Mouse (Mus musculus) thymus, postnatal 10 days (tissue): ENCODE measurements around the gene C1qtnf7.

Experiments used
- DNase-seq, 2 experiments: peaks; one replicate each; pipeline ENCODE4 v3.0.0; 2021; ENCODE audit warnings: low spot score in 2 of 2

The C1qtnf7 gene

DNA sequence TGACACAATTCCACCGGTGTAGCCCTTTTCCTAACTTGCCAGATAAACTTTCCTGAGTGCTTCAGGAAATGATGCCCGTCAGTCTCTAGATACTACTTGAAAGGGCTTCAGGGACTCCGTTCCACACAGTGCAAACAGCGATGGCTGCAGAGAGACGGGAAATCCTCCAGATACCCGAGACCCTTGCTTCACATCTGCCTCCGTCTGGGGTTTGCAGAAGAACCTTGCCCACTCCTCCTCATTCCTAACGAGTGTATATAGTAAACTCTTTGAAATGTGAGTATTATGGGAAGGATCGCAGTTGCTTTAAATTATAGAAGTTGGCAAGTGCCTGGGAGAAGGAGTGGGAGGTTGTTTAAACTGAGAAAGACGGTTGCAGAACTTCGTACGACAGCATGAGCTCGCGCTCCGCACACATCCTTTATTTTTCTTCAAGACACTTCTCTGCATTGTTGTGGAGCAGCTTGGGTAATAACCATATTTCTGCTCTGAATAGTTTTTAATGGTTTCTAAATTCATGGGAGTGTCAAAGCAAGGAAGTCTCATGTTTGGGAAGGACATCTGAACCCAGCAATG is at the start of gene C1qtnf7:
Gene C1qtnf7, plus strand, starts transcription at position 138 of the 576 bp plus-strand sequence.
- DNase-seq: no peak

DNA sequence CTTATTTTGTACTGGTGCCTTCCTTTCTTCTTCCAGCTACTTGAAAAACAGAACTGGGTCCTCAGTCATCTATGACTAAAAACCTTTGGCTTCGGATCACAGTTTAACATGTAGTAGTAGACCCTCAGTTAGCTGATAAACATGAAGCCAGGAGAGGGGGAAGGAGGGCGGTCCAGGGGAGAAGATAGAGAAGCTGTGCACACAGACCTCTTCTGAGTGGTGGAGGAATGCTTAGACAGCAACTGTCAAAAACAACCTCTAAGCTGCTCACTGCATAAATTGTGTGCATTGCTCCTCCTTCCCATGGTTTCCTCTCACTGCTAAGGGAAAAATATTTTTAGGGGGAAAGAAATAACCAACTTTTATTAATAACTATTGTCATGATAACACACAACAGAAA is 48.6 kb upstream of the C1qtnf7 start:
- DNase-seq: no peak

DNA sequence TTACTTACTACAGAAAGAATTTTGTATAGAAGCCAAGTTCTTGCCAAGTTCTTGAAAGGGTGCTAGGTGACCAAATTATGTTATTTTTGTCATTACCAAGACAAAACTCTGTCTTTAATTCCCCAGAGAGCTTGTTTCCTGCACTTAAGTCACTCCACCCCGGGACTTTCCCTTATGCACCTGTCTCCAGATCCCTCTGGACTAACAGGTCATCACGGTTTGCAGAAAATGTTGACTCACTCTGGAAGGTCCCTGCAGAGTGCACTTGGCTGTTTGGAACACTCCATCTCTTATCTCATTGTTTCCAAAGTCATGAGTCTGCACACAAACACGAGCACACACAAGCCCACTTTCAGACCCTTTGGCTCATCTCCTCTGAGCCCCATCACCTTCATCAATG is 48.1 kb upstream of the C1qtnf7 start:
- no peak for DNase-seq

DNA sequence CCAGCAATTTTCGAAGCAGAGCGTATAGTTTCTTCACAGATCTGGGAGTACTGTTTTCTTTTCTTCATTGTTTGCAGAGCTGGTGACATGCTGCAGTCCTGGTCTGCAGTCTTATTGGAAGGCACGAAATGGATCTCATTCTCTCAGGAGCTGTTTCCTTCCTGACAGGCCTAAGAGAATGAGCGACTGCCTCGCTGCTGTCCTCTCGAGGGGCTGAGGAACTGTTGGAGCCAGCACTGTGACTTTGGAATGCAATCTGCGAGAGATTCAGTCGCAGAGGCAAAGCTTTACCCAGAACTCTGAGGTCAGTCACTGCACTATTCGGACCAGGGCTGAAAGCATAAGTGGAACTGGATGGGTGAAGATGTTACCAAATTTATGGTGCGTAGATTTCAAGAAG is 46.4 kb upstream of the C1qtnf7 start:
- DNase-seq: no peak

DNA sequence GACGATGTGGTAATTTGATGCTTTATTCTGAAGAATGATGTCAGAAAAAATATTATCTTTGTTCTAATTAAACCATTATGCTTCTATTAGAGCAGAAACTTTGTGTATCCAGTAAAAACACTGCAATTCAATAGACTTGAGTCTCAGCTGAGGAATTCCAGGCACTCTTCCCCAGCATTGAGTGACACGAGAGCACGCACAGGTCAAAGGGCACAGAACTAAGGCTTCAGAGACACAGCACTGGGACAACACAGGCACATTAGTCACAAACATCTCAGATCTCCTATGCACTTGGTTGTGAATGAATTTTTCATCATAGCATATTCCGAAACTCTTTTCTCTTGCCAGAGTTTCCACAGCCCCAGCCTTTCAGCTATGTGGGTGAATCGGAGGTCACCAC is 37.4 kb upstream of the C1qtnf7 start:
- no peak for DNase-seq

DNA sequence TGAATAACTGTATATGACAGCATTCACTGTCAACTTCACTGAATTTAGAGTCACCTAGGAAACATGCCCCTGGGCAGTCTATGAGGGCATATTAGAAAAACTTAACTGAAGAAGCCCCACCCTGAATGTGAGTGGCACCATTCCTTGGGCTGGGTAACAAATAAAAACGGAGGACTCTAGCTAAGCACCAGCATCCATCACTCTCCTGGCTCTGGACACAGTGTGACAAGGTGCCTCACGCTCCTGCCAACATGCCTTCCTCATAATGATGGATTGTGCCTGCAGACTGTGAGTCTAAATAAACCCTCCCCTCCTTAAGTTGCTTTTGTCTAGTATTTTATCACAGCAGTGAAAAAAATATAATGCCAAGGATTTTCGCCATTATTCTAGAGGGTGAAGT is 35.3 kb upstream of the C1qtnf7 start:
- no peak for DNase-seq

DNA sequence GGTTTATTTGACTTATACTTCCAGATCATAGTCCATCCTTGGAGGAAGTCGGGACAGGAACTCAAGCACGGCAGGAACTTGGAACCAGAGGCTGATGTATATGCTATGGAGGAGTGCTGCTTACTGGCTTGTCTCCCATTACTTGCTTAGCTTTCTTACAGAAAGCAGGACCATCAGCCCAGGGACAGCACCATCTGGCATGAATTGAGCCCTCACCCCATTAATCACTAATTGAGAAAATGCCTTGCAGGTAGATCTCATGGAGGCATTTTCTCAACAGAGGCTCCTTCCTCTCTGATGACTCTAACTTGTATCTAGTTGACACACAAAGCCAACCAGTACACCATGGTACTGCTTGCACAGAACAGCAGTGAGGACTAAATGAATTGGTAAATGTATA is 34.6 kb upstream of the C1qtnf7 start:
- no peak for DNase-seq

DNA sequence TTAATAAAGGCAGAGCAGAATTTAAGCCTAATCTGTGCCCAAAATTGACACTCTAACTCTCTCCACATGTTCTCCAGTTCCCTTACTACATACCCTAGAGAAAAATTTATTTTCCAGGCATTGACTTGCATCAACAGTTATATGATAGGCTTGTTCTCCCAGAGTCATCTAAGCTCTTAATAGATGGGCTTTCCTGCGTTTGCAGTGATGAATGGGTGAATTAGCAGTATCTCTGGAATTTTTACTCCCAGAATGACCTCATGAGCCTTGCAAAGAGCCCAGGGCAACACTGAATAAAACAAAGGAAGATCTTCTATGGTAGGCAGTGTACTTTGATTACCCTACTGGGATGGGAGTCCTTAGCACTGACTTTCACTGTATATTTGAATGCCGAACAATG is 33.5 kb upstream of the C1qtnf7 start:
- DNase-seq: no peak

DNA sequence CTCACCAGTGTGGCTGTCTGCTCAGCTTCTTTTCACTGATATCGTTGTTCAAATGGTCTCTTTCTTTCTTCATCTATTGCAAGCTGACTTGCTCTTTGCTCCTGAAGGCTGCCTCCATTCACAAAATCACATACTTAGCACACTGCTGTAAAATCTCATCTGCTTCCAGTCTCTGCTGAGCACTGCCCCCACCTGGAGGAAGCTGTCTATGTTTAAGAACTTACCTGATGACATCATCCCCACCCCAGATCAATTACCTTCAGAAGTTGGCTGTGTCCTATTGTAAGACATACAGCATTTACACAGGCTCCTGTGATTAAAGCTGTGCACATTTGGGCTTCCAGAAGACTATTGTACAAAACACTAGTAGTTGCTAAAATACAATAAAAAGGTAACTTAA is 13.5 kb upstream of the C1qtnf7 start:
- no peak for DNase-seq

DNA sequence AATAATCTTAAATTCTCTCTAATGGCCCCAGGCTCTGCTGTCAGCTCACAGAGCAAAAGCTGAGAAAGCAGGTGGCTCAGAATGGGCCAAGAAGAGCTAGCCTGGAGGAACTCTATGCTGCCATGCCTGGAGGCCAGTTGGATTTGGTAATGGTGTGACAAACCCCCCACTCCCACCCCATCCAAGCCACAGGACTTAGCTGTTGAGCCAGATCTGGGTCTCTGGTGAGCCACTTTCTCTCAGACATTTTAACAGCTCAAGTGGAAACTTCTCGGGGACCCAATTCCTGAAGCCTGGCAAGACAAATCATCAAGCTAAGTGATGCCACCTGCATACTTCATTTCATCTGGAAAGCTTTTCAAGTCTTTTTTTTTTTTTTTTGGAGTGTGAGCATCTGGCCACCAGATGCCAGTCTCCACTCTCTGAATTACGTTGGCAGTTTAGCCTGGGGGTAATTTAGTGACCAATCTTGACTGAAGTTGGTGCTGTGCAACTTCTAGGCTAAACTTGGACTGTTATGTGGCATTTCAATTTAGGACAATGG is 11.0 kb upstream of the C1qtnf7 start:
- no peak for DNase-seq

DNA sequence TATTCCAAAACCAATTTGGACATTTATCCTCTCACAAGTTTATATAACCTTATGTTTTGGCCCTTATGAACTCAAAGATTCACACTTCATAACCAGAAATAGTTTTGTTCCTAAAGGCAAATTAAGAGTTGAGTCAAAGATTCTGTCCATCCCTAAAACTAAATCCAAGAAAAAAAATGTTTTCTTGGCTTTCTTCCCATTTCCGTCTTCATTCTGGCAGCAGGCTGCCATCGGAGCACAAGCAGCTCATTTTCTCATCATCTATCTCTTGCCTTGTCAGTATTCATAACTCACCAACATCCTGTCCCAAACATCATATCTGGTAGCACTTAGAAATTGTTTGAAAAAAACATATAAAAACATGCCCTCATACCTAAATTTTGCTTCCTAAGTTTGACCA is 6.9 kb upstream of the C1qtnf7 start:
- DNase-seq: no peak

DNA sequence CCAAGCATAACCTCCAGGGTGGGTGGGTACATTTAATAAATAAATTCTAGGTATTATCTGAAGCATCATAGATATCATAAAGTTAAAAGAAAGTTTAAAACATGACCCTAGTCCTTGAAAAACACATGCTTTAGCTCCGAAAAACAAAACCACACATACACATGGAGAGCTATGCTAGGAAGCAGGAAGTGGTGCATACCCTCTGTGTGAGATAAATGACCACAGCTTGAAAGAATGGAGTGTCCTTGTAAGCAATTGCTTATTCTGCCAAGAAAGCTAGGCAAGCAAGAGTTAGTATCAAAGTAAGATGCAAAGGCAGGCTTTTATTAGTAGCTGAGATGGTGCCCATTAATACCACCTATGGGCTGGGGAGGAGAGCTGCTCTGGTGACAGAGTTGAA is 6.4 kb upstream of the C1qtnf7 start:
- no peak for DNase-seq

DNA sequence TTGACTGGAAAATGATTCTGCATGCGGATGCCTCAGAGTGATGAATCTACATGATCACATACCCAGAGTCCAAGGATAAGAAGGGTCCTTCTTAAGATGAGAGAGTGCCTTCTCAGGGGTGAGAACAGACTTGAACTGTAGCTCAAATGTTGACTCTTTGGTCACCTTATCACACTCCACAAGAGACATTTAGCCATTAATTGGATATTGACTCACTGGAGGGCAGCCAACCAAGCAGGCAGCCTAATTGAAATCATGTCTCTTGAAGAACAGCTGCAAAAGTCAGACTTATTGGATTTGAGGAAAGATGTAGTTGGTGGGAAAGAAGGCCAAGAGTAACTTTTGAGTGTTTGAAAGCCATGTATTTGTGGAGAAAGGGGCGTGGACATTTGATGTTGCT is 4.2 kb upstream of the C1qtnf7 start:
- DNase-seq: no peak

DNA sequence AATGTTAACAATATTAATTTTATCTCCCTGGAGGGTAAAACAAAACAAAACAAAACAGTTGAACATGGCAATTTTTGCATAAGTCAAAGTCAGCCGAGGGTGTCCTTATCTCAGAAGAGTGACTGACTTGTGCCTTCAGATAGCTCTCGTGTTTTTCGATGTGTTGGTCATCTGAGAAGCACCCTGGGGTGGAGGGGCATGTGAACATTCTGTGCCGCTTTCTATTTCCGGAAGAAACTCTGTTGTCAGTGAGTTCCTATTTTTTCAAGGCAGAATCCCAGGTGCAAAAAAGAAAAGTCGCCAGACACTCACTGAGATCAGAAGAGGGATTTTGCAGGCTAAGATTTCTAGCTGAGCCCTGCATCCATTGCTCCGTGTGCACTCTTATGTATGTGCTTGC is 1.2 kb downstream of the C1qtnf7 start:
- no peak for DNase-seq

DNA sequence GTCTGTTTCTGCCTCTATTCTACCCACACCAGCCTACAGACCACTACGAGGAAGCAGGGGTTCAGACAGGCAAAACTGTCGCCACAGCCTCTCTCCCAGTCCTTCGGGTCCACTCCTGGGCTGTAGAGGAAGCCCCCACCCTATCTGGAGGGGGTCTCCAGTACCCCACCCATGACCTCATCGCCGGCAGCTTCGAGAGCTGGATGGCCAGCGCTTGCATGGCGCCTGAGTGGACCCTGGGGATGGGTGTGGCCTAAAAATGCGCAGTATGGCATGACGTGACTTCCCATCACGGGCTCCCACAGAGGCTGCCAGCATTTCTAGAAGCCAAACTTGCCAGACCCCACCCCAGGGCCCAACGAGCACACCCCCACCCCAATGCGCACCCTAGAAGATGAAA is 2.0 kb downstream of the C1qtnf7 start:
- DNase-seq: no peak

DNA sequence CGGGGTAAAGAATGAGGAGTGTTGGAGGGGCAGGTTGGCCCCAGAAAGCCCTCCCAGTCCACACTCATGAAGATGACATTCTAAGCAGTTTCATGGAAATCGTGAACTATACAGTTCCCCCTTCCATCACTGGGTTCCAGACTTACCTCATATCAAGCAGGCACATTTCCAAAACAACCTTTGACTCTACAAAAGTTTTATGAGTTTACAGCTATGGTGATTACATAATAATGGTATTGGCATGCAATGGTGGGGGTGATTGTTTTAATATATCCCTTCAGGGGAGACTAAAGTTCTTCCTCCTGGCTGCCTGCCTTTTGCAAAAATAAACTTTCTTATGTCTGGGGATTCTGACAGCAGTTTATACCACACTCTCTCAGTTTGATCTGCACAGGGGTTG is 4.6 kb downstream of the C1qtnf7 start:
- no peak for DNase-seq

DNA sequence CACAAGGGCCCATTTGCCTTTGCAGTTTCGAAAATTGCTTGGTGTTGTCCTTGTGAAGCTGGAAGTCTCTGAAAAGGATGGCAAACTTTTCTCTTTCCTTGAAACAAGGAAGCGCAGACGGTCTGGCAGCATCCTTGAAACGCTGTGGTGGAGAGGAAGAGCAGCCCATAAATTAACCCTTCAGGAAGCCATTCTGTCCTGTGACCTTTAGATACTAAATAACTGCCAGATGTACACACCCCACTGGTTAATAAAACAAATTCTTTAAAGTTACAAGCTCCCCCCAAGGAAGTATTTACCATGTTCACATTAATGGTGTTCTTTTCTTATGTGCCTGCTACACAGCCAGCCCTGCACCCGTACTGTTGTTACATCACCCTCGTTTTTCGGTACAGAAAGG is 6.0 kb downstream of the C1qtnf7 start:
- no peak for DNase-seq

DNA sequence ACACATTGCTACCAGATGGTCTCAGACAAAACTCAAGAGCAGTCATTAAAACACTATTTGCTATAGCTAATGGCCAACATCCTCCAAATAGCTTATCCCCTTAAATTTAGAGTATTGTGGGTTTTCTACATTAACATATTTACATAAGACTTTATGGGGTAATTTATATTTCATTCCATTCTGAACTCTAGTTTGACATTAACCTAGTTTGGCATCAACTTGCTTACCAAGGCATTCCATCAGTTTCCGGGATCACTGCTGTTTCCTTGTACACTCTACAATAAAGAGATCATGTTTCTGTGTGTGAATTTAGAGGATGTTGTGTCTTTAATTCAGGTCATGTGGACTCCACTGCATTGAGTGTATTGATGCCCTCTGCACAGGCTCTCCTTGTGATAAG is 7.5 kb downstream of the C1qtnf7 start:
- no peak for DNase-seq

DNA sequence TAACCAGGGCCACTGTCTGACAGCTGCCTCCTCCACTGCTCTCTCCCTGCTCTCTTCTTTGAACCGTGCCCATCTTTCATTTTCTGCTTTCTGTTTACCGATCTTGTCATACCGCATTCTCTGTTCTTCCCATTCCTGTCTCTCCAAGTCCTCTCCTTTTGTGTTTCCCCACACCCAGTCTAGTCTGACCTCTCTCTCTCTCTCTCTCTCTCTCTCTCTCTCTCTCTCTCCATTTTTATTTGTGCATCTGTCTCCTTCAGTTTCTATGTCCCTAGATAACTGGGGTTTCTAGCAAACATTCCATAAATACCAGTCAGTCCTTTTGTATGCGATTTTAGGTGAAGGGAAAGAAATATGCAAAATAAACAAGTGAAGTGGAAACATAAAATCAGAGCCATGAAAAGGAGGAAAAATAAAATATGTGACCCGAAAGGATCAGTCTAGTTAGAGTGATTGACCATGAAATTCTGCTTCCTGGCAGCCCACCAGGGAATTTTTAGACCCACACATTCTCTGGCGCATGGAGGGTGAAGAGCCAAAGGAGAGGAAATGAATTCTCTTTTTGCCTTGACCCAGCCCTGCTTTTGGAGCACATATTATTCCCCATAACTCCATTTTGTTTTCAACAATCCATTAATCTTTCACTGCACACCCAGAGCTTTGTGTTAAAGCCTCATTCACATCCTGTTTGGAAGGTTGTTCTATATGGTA is 11.7 kb downstream of the C1qtnf7 start:
- no peak for DNase-seq

DNA sequence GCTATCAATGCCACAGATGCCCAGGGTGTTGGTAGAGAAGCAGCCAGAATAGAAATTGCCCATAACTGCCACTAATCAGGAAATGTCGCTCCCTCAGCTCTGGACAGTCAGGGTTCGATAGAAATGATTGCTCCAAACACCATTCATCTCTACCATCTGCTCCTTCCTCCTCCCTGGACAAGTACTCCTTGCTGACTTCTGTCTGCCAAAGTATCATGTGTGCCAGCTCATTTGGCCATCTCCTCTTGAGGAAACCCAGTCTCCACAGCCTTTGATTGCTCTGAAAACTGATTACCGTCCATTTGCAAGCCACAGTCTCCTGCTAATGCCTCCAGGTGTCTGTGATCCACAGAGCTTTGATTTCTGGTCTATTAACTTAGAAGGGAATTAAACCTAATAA is 14.8 kb downstream of the C1qtnf7 start:
- DNase-seq: no peak

DNA sequence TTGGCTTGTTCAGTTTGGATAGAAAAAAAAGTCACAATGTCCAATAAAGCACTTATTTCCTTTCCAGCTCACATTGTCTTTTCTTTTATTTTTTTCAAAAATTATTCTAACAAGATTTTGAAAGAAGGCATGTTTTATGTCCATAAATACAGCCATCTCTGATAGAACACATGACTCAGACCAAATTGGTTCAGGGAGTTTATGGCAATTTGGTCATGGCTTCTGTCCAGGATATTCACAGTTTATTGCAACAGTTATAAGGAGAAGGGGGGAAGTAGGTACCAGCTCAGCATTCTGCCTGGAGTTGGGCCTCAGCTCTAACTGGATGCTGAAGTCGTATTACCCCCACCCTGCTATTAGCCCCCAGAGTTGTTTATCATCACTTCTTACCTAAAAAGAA is 15.5 kb downstream of the C1qtnf7 start:
- no peak for DNase-seq

DNA sequence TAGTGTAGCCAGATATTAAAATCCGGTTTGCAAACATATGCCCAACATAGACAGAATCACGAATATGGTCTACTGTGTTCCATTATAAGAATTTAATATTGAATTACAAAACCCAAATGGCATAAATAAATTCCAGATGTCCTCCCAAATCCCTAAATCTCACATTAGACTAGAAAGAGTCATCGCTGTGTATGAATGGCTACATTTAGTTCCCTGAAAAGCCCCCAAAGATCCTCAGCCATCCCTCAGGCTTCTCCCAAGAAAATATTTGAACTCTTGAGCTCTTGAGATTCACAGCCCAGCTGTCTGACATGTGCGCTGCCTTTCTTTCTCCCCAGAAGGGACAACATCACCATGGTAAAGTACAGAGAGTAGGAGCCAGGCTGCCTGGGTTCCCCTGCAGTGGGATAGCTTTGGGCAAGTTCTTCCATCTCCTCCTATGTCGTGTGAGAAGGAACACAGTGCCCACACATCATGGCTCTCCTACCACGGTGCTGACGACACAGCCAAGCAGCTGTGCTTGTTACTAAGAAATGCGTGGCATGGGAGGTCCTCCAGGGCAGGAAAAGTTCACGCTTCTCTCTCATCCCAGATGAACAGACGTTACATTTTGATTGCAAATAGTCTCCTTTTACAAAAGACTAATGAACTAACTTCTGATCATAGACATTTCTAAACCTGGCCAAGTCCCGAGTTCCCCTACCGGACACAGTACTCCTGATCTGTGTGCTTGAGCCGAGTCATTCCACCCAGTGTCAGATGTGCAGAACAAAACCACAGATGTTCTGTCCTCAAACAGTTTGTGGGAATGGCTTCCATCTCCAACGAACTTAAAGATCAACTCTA is 23.2 kb downstream of the C1qtnf7 start:
- no peak for DNase-seq

DNA sequence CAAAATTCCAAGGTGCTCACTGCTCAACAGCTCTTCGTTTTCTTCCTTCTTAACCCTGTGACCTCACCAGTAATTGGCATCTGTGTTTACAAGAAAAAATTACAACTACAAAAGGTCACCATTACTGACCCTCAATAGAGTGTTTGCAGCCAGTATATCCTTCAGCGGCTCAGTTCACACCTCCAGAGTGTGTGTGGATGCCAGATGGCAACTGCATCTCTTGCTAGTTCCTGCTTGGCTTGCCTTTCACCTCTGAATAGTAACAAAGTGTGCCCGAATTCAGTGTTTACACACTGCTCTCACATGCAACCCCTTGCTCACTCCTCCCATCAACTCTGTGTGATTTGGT is 23.8 kb downstream of the C1qtnf7 start:
- no peak for DNase-seq
